Mouse (Mus musculus) neural tube, embryonic 12.5 days (tissue): ENCODE measurements around the gene Gm21974. TPM values are rescaled to one million over a fixed set of nuclear protein-coding genes. Genes with fewer than 3 reads are reported as not detected.
"Not testable (repeated sequence)": the region's sequence is repeated elsewhere in the genome, so short reads cannot be mapped to it uniquely, and the experiment has no call there.

Source experiments
- ATAC-seq: fragments of 200-750 bp; cut with Nextera tagmentation; 2 replicates; pipeline ENCODE4 v1.8.0; 2017; ENCODE audit warnings: low read depth, mild to moderate bottlenecking, moderate TSS enrichment, moderate library complexity; ENCODE audit not compliant: low FRiP score
- H3K27ac ChIP-seq: fragments of 300-500 bp; sonication (generic); 2 replicates; pipeline ENCODE4 v1.5.1; 2016
- H3K27me3 ChIP-seq: fragments of 300-500 bp; sonication (generic); replicated peaks from 2 replicates; pipeline ENCODE4 v1.6.1; 2016; ENCODE audit warnings: mild to moderate bottlenecking
- H3K36me3 ChIP-seq: fragments of 300-500 bp; sonication (generic); 2 replicates; pipeline ENCODE4 v1.6.1; 2016; ENCODE audit warnings: mild to moderate bottlenecking
- H3K4me1 ChIP-seq: fragments of 300-500 bp; sonication (generic); 2 replicates; pipeline ENCODE4 v1.6.1; 2016
- H3K4me2 ChIP-seq: fragments of 300-500 bp; sonication (generic); replicated peaks from 2 replicates; pipeline ENCODE4 v1.6.1; 2016; ENCODE audit warnings: mild to moderate bottlenecking
- H3K4me3 ChIP-seq: fragments of 300-500 bp; sonication (generic); 2 replicates; pipeline ENCODE4 v1.5.1; 2016
- H3K9ac ChIP-seq: fragments of 300-500 bp; sonication (generic); 2 replicates; pipeline ENCODE4 v1.6.1; 2016; ENCODE audit warnings: mild to moderate bottlenecking
- H3K9me3 ChIP-seq: fragments of 300-500 bp; sonication (generic); 2 replicates; pipeline ENCODE4 v1.6.1; 2016; ENCODE audit warnings: mild to moderate bottlenecking
- WGBS: fragments of 180-500 bp; shearing (Covaris S2); methylation state at CpG from one replicate; pipeline ENCODE4 v1.1.7; 2016; 5-methylcytosine and 5-hydroxymethylcytosine counted together
- polyA plus RNA-seq: library from polyadenylated mRNA; unstranded; fragments of >200 nt; fragmentation: Nextera tagmentation; extraction: Ambion mirVana; gene quantifications from 2 replicates; pipeline ENCODE4 v1.2.1, GENCODE M21; 2016

The Gm21974 gene
- not detected in 2 replicates for polyA plus RNA-seq

DNA sequence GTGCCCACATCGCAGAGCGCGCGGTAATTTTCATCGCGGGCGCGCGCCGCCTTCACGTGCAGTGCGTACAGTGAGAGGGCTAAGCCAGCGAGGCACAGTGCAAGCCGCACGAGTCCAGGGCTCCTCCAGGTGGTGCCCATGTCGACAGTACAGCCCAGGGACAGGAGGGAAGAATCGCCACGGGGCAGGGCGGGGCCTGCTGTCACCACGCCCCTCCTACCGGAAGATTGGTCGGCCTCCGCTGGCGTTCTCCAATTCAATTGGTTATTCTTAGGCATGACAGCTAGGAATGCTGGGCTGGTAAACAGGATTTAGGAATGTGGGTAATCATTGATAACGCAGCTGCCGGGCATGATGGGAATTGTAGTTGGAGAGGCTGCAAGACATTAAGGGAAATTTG lies at the start of gene Gm21974, which contains the start of gene Vkorc1:
Gm21974 (minus strand) TSS at position 13 of the 400 bp plus-strand sequence.
Vkorc1 (minus strand) TSS at position 176 of the 400 bp plus-strand sequence.
- Histone ChIP-seq H3K4me2 (peak within 1 kb of the TSS; percentile 72), H3K27ac (peak within 1 kb of the TSS; percentile 16; the same call in 1 of the 2 replicates), H3K4me1 (peaks cover 12% of the 10 kb centered on the region), H3K36me3 (peaks cover 20% of the 10 kb centered on the region; the same call in 1 of the 2 replicates), H3K9ac (peak within 1 kb of the TSS; percentile 61), H3K4me3 (peak within 1 kb of the TSS; percentile 56), H3K9me3 (no peaks in the 10 kb centered on the region), H3K27me3 (no peaks in the 10 kb centered on the region)
- ATAC-seq, result peak; percentile 96
- under 1% methylated on average over 26 of the region's 26 CpGs for WGBS

DNA sequence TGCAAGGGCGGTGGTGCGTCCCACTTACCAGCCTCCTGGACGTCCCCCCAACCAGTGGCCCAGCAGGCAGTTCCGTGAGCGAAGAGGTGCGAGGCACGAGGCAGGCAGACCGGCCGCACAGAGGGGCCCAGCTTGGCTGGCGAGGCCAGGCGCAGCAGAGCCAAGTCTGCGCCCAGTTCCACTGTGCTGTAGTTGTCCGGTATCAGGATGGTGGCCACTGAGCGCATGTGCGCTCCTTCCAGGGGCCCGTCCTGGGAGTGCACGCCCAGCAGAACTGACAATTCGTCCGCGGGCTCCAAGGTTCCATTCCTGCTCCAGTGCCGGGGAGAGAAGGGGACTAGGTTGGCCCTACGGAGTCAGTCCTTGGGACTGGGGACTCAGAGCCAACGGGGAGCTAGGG lies 49.4 kb upstream of the Gm21974 start:
- Histone ChIP-seq H3K9me3 (no peaks in the 10 kb centered on the region), H3K36me3 (no peaks in the 10 kb centered on the region), H3K4me3 (no peak overlapping the region), H3K27me3 (peaks cover 25% of the 10 kb centered on the region), H3K27ac (no peak overlapping the region), H3K4me2 (peak overlapping the region; percentile 24; the same call in 1 of the 2 replicates), H3K4me1 (no peaks in the 10 kb centered on the region), H3K9ac (no peak overlapping the region)
- WGBS, result 14% methylated on average over 23 of the region's 23 CpGs
- no peak for ATAC-seq

DNA sequence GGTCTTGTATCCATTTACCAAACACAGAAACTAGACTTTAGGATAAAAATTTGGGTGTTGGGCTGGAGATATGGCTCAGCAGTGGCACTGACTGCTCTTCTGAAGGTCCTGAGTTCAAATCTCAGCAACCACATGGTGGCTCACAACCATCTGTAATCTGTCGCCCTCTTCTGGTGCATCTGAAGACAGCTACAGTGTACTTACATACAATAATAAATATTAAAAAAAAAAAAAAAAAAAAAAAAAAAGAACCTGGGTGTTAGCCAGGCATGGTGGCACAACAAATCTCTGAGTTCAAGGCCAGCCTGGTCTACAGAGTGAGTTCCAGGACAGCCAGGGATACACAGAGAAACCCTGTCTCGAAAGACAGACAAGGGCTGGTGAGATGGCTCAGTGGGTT lies 46.8 kb upstream of the Gm21974 start:
- 59% methylated on average over 2 of the region's 2 CpGs for WGBS
- peaks cover 25% of the 10 kb centered on the region for H3K27me3 ChIP-seq
- not testable (repeated sequence) for H3K9ac ChIP-seq, H3K4me2 ChIP-seq, H3K9me3 ChIP-seq, H3K4me3 ChIP-seq, ATAC-seq, H3K36me3 ChIP-seq, H3K27ac ChIP-seq, H3K4me1 ChIP-seq

DNA sequence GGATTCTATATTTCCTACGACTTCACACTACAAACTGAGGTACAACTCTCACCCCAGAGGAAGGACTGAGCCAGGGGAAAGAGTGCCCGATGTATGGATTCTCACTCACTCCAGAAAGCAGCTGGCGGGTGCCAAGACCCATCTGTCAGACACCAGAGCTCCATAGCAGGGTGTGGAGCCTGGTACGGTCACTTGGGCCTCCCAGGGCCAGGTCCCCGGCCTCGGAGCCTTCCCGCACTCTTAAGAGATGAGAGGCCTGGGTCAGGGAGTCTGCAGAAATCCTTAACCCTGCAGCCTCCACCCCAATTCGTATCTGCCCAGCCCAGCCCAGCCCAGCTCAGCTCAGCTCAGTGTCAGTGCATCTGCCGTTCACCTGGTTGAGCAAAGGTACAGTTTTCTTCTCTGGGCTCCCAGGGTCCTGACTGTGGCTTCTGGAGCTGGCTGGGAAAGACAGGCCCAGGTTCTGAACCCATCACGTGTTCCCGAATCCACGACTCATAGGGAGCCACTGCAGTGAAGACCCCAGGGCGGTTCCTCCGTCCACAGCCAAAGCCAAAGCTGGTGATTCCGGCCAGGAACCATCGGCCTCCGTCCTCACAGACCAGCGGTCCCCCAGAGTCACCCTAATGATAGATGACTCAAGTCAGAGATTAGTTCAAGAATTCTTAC lies 41.1 kb upstream of the Gm21974 start:
- ATAC-seq, result no peak
- peak overlapping the region; percentile 76 for H3K9ac ChIP-seq
- no peaks in the 10 kb centered on the region for H3K9me3 ChIP-seq
- 60% methylated on average over 18 of the region's 18 CpGs for WGBS
- H3K4me2 ChIP-seq, result peak overlapping the region; percentile 93
- peak overlapping the region; percentile 67 for H3K4me3 ChIP-seq
- no peaks in the 10 kb centered on the region for H3K36me3 ChIP-seq
- no peak overlapping the region for H3K27ac ChIP-seq
- peaks cover 17% of the 10 kb centered on the region for H3K4me1 ChIP-seq
- 0 out of 2 replicates have a peak, but pooled peaks cover 3% of the 10 kb centered on the region for H3K27me3 ChIP-seq

DNA sequence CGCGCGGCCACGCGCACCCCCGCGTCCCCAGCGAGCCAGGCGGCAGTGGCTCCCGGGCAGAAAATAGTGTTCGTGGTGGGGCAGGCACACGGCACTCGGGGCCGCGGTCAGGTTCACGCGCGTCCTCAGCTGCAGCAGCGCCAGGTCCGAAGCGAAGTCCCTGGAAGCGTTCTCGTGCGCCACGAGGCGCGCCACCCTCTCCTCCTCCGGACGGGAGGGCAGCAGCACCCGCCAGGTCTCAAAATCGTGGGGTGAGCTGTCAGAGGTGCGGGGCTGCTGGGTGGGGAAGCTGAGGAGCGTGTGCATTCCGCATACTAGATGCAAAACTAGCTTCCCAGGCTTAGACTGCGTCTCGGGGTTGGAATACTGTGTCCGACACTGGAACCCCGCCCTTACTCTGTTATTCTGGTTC lies 40.5 kb upstream of the Gm21974 start:
- peaks cover 17% of the 10 kb centered on the region for H3K4me1 ChIP-seq
- WGBS, result under 1% methylated on average over 38 of the region's 38 CpGs
- peak; percentile 51; the same call in 1 of the 2 replicates for ATAC-seq
- H3K27me3 ChIP-seq, result 0 out of 2 replicates have a peak, but pooled peaks cover 5% of the 10 kb centered on the region
- peak overlapping the region; percentile 76 for H3K9ac ChIP-seq
- H3K36me3 ChIP-seq, result no peaks in the 10 kb centered on the region
- peak overlapping the region; percentile 67 for H3K4me3 ChIP-seq
- H3K4me2 ChIP-seq, result peak overlapping the region; percentile 93
- peak overlapping the region; percentile 60; the same call in 1 of the 2 replicates for H3K27ac ChIP-seq
- no peaks in the 10 kb centered on the region for H3K9me3 ChIP-seq

DNA sequence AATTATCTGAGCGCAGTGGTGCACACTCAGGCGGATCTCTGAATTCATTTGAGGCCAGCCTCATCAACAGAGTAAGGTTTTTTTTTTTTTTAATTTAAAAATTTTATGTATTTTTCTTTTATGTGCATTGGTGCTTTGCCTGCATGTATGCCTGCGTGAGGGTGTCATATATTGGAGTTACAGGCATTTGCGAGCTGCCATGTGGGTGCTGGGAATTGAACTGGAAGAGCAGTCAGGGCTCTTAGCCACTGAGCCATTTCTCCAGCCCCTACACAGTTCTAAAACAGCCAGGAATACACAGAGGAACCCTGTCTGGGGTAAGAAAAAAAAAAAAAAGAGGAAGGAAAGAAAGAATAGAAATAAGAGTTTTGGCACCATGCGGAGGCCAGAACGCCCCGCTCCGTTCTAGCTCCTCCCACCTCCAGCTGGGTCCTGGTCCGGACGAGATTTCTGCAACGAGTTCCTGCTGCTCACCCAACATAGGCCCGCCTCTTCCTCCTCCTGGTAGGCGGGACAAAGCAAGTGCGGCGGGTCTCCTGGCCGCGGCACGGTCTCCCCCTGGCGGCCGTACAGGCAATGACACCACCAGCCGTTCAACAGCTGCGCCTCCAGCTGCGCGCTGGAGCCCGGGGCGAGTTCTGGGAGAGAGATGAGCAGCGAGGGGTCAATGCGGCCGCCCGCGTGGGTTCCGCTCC lies 39.9 kb upstream of the Gm21974 start:
- H3K4me3 ChIP-seq, result peak overlapping the region; percentile 67
- no peaks in the 10 kb centered on the region for H3K9me3 ChIP-seq
- H3K4me2 ChIP-seq, result peak overlapping the region; percentile 93
- H3K36me3 ChIP-seq, result no peaks in the 10 kb centered on the region
- H3K9ac ChIP-seq, result peak overlapping the region; percentile 76
- ATAC-seq, result peak; percentile 95
- 6% methylated on average over 32 of the region's 32 CpGs for WGBS
- H3K4me1 ChIP-seq, result peaks cover 17% of the 10 kb centered on the region
- peak overlapping the region; percentile 60; the same call in 1 of the 2 replicates for H3K27ac ChIP-seq
- H3K27me3 ChIP-seq, result peaks cover 8% of the 10 kb centered on the region; the same call in 1 of the 2 replicates

DNA sequence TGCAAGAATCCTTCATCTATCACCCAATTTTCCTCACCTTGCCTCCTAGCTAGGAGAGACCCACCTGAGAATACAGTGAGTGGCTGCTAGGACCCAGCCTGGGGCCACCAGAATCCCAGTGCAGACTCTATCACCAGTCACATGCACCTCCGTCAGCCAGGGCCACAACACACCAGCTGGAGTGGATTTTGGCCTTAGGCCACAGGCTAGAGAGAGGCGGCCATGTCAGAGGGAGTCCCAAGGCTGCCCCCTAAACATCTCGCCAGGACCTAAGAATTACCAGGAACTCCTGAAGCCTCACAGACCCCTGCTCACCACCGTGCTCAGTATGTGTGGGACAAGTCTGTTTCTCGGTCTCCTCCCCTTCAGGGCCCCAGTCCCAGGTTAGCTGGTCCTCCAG lies 38.8 kb upstream of the Gm21974 start:
- H3K9ac ChIP-seq, result 0 out of 2 replicates have a peak overlapping the region, but pooled peaks have one; percentile 33
- no peak overlapping the region for H3K4me2 ChIP-seq
- H3K27me3 ChIP-seq, result peaks cover 19% of the 10 kb centered on the region
- ATAC-seq, result no peak
- H3K4me1 ChIP-seq, result peaks cover 17% of the 10 kb centered on the region
- H3K27ac ChIP-seq, result no peak overlapping the region
- WGBS, result 87% methylated on average over 5 of the region's 5 CpGs
- H3K9me3 ChIP-seq, result no peaks in the 10 kb centered on the region
- H3K4me3 ChIP-seq, result no peak overlapping the region
- no peaks in the 10 kb centered on the region for H3K36me3 ChIP-seq

DNA sequence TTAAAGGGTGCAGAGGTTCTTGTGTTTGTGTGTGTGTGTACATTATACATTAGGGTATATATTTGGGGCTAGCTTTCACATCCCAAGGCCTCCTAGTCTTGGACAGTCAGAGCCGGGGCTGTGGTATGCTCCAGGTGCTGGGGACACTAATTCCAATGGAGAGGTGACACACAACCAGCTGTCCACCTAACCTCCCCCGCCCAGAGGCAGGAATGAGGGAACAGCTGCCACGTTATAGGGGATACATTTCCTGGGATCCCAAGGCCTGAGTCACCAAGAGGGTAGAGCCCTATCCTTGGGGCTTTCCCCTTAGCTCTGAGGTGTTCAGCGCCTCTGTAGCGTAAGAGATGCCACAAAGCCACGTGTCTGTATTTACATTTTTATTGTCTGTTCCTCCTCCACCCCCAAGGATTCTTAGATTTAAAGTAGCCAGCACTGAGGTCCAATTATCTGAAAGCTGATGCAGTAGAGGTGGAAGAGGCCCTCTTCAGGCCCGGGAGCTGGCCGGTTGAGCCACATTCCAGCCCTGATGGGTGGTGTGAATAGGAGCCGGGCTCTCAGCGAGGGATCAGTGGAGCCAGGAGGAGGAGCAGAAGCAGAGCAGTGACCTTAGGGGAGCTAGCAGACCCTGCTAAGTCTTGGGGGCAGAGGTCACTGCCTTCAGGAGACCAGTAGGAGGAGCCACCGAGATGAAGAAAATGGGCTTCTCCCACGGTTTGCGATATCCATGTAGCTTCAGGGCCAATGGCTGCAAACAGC lies 37.2 kb upstream of the Gm21974 start:
- no peak for ATAC-seq
- no peak overlapping the region for H3K4me3 ChIP-seq
- no peak overlapping the region for H3K9ac ChIP-seq
- no peaks in the 10 kb centered on the region for H3K36me3 ChIP-seq
- peaks cover 33% of the 10 kb centered on the region for H3K27me3 ChIP-seq
- peaks cover 17% of the 10 kb centered on the region for H3K4me1 ChIP-seq
- H3K4me2 ChIP-seq, result no peak overlapping the region
- H3K9me3 ChIP-seq, result no peaks in the 10 kb centered on the region
- H3K27ac ChIP-seq, result no peak overlapping the region
- 21% methylated on average over 13 of the region's 13 CpGs for WGBS

DNA sequence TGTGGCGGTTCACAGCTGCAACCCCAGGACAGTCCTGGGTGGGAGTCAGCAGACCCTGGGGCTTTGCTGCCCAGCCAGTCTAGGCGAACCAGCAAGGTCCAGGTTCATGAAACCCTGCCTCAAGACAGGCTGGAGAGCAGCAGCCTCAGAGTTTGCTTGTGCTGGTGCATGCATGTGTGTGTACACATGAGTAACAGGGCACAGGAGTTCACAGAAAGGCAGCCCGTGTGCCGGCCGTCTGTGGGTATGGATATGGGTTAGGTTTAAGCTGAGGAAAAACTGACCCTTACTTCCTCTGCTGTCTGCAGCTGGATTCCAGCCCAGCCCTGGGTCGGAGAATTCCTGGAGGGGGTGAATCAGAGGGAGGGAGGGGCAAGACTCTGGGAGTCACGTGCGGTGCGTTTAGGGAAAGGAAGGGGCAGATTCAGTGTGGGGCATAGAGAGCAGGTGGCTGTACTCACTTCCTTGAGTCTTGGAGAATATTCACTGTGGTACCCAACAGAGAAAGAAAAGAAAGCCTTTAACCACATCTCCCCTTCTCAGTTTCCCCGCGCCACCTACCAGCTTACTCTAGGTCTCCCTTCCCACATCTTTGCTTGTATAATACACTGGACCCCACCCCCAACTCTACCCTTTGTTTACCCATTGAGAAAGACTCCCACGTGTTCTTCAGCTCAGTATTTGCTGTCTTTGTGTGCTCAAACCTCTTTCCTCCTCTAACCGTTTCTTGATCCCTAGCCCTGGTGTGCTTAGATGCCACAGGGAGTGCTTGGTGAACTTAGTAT lies 36.3 kb upstream of the Gm21974 start:
- WGBS, result 55% methylated on average over 13 of the region's 13 CpGs
- ATAC-seq, result no peak
- peaks cover 33% of the 10 kb centered on the region for H3K27me3 ChIP-seq
- H3K27ac ChIP-seq, result no peak overlapping the region
- no peak overlapping the region for H3K4me2 ChIP-seq
- peaks cover 16% of the 10 kb centered on the region for H3K4me1 ChIP-seq
- peaks cover 8% of the 10 kb centered on the region; the same call in 1 of the 2 replicates for H3K36me3 ChIP-seq
- H3K4me3 ChIP-seq, result no peak overlapping the region
- no peak overlapping the region for H3K9ac ChIP-seq
- no peaks in the 10 kb centered on the region for H3K9me3 ChIP-seq

DNA sequence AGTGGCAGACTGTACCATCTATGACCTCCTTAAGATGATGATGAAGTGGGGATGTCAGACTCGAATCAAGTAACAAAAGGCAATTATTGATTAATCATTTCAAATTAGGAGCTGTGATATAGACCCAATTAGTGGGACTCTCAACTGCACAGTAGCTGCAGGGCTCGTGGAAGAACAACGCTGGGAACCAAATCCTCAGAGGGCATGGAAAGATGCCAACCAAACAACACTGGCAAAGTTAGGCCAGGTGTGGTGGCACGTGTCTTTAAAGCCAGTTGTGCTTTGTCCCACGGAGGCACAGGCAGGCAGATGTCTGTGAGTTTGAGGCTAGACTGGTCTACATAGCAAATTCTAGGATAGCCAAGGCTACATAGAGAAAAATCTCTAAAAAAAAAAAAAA lies 35.4 kb upstream of the Gm21974 start:
- H3K9me3 ChIP-seq, result no peaks in the 10 kb centered on the region
- no peak overlapping the region for H3K4me2 ChIP-seq
- H3K36me3 ChIP-seq, result peaks cover 13% of the 10 kb centered on the region
- no peak overlapping the region for H3K27ac ChIP-seq
- H3K9ac ChIP-seq, result no peak overlapping the region
- H3K4me3 ChIP-seq, result no peak overlapping the region
- peaks cover 33% of the 10 kb centered on the region for H3K27me3 ChIP-seq
- ATAC-seq, result no peak
- 78% methylated on average over 5 of the region's 5 CpGs for WGBS
- H3K4me1 ChIP-seq, result peaks cover 8% of the 10 kb centered on the region; the same call in 1 of the 2 replicates

DNA sequence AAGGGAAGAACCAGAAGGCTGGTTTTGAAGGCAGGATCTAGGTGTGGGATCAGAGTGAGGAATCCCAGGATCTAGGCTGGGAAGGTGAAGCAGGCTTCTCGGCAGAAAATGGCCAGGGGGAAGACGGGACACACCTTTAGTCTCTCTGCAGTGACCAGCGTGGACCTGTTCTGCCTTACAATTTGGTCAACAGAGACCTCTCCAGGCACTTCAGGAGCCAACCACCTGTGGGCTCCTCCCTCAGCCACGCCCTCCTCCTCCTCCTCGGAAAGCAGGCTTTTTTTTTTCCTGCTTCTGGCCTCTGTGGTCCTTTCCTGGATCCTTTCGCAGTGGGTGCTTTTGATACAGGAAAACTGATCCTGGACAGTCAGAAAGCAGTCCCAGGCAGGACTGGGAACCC lies 34.7 kb upstream of the Gm21974 start, which contains the start of gene Prss8:
Prss8 (minus strand) TSS at position 182 of the 400 bp plus-strand sequence.
- no peak for ATAC-seq
- H3K27ac ChIP-seq, result no peak within 1 kb of the TSS
- no peak within 1 kb of the TSS for H3K9ac ChIP-seq
- WGBS, result 8% methylated on average over 6 of the region's 6 CpGs
- H3K4me3 ChIP-seq, result no peak within 1 kb of the TSS
- peaks cover 20% of the 10 kb centered on the region for H3K36me3 ChIP-seq
- H3K9me3 ChIP-seq, result no peaks in the 10 kb centered on the region
- peaks cover 7% of the 10 kb centered on the region; the same call in 1 of the 2 replicates for H3K4me1 ChIP-seq
- H3K27me3 ChIP-seq, result peaks cover 33% of the 10 kb centered on the region
- peak within 1 kb of the TSS; percentile 36 for H3K4me2 ChIP-seq
